Mouse (Mus musculus) cerebellum, adult (tissue): ENCODE data around the gene Mrps15.

Source experiments
- ATAC-seq: cut with Nextera tagmentation; 2 replicates; pipeline ENCODE4 v1.9.2; 2017; ENCODE audit warnings: mild to moderate bottlenecking, moderate library complexity, mixed read lengths; ENCODE audit not compliant: insufficient number of reproducible peaks, low FRiP score, low TSS enrichment

Mrps15 gene

GRCm38 (mm10) chr4:126046851-126047585, at the start of gene Mrps15:
TSS of gene Mrps15 (plus strand) at chr4:126046925.
- ATAC-seq: peak; percentile 96

- no peak for ATAC-seq
These were observed 48.9 kb upstream of the Mrps15 start for GRCm38 (mm10) chr4:125997826-125998225.

- ATAC-seq: no peak
These were observed 45.2 kb upstream of the Mrps15 start for GRCm38 (mm10) chr4:126001311-126002199.

- no peak for ATAC-seq
These were observed 28.9 kb upstream of the Mrps15 start for GRCm38 (mm10) chr4:126017676-126018332.

GRCm38 (mm10) chr4:126018966-126019538, 27.7 kb upstream of the Mrps15 start:
- ATAC-seq: no peak

- no peak for ATAC-seq
These were observed 22.3 kb upstream of the Mrps15 start, which contains the start of gene Csf3r for GRCm38 (mm10) chr4:126024303-126024900. TSS of gene Csf3r (plus strand) at chr4:126024550.

- no peak for ATAC-seq
These were observed 20.9 kb upstream of the Mrps15 start for GRCm38 (mm10) chr4:126025801-126026200.

GRCm38 (mm10) chr4:126027980-126028379, 18.7 kb upstream of the Mrps15 start:
- no peak for ATAC-seq

- no peak for ATAC-seq
These were observed 17.7 kb upstream of the Mrps15 start for GRCm38 (mm10) chr4:126029042-126029441.

GRCm38 (mm10) chr4:126030705-126031104, 16.0 kb upstream of the Mrps15 start:
- ATAC-seq: no peak

GRCm38 (mm10) chr4:126035413-126035812, 11.3 kb upstream of the Mrps15 start:
- no peak for ATAC-seq

- ATAC-seq: no peak
These were observed 4.9 kb downstream of the Mrps15 start for GRCm38 (mm10) chr4:126051617-126052016.

- no peak for ATAC-seq
These were observed 10.7 kb downstream of the Mrps15 start for GRCm38 (mm10) chr4:126057207-126058133.

GRCm38 (mm10) chr4:126058134-126058996, 11.6 kb downstream of the Mrps15 start, which contains the start of gene Oscp1:
TSS of gene Oscp1 (plus strand) at chr4:126058565.
- ATAC-seq: peak; percentile 100

- ATAC-seq: no peak
These were observed 12.3 kb downstream of the Mrps15 start for GRCm38 (mm10) chr4:126058997-126059362.

- ATAC-seq: no peak
These were observed 16.1 kb downstream of the Mrps15 start for GRCm38 (mm10) chr4:126062856-126063255.

GRCm38 (mm10) chr4:126065241-126065640, 18.5 kb downstream of the Mrps15 start:
- ATAC-seq: no peak
